Mouse (Mus musculus) G1E (cell line): ENCODE measurements around the gene Cldn16.

Experiments
- CTCF ChIP-seq: IDR thresholded peaks from 2 replicates; pipeline ENCODE4 v1.5.1; 2012; ENCODE audit warnings: low read depth, low read length, inconsistent platforms, mixed read lengths
- GATA1 ChIP-seq: IDR thresholded peaks from 2 replicates; pipeline ENCODE4 v1.6.1; 2012; ENCODE audit warnings: borderline replicate concordance, low read length, inconsistent platforms, mixed read lengths

- no peak for TF ChIP-seq CTCF
- TF ChIP-seq GATA1: no peak
Observed at GRCm38 (mm10) chr16:26456182-26456581, 6.8 kb upstream of the Cldn16 start.
